Comparison of ENCODE assay signal across 17 mouse cellular contexts in the genomic region with DNA sequence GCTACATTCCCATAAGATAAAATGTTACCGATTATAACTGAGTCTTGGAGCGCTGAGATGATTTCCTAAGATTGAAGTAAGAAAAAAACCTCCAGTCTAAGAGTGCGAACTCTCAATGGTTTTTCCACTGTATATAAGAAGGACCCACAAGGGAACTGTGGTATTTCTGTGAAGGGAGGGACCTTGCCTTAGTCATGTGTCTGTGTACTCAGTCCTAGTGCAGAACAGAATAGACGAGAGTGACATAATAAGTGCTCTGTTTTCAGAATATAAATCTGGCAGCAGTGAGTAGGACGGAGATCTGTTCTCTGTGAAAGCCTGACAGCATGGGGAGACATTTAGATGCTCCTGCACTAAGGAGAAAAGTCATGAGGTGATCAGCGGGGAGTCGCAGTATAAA.
DNase-seq lines count a peak whose midpoint lies in the region; ATAC-seq and TF ChIP-seq lines count a peak whose summit lies in the region.
"Had no signal": no experiment of that assay in that cellular context is flagged by ENCODE, and none has a peak within 500 bp of the region (broad histone marks: within the 10 kb centered on the region; RNA-seq: fewer than 3 reads in every experiment).

No protein-coding gene starts in this region.

- no peak for TF ChIP-seq POLR2A in limb, embryonic 14.5 days (IDR thresholded peaks at IDR 0.05; ENCODE audit: borderline replicate concordance, extremely low read depth, insufficient read depth, insufficient read length)

- H3K27ac ChIP-seq in heart, embryonic 15.5 days: 0 out of 2 replicates have a peak overlapping the region, but pooled peaks have one; percentile 3
- 0 out of 2 replicates have a peak overlapping the region, but pooled peaks have one; percentile 24 for H3K27ac ChIP-seq in brown adipose tissue, adult 24 weeks (replicated peaks; ENCODE audit: low read depth, low read length)
- no peak overlapping the region for H3K27ac ChIP-seq in limb, embryonic 14.5 days (replicated peaks; ENCODE audit: low read depth, low read length)
- H3K27ac ChIP-seq: midbrain, embryonic 12.5 days had no signal

- no peak for DNase-seq in heart, adult 9 months (ENCODE audit: low spot score in 2 of 2)
- peak; percentile 40 to 64 for DNase-seq in left cerebral cortex, adult 9 months (ENCODE audit: low spot score in 2 of 2)
- DNase-seq in left cerebral cortex, postnatal 4 days: no peak
- peak; percentile 51 for DNase-seq in limb, embryonic 14.5 days (ENCODE audit: low spot score)
- DNase-seq in spleen, postnatal 36 days (ENCODE audit: low spot score in 2 of 2): no peak
- DNase-seq: adrenal gland, postnatal 36 days; cerebellum, postnatal 14 days; gastrocnemius, postnatal 25 days; heart, postnatal 4 days; kidney, postnatal 10 days; lung, embryonic 14.5 days; spleen, adult 18-20 months; thymus, postnatal 25 days had no signal

- intact Hi-C loops in left cerebral cortex, postnatal 4 days (cut with DNase I): no loop called here

- ATAC-seq in heart, embryonic 15.5 days (replicated peaks; ENCODE audit: insufficient number of reproducible peaks, insufficient read depth, low FRiP score, low read depth): no peak; the same call in 1 of the 2 replicates
- ATAC-seq in limb, embryonic 14.5 days (ENCODE audit: low FRiP score, low read depth): peak; percentile 88

- no peaks in the 10 kb centered on the region for H3K27me3 ChIP-seq in heart, embryonic 15.5 days
- H3K27me3 ChIP-seq in limb, embryonic 14.5 days (ENCODE audit: control insufficient read depth, insufficient read depth, low read length): no peaks in the 10 kb centered on the region
- H3K27me3 ChIP-seq: CH12.LX; midbrain, embryonic 12.5 days had no signal

- H3K4me2 ChIP-seq in heart, embryonic 15.5 days: no peak overlapping the region
- H3K4me2 ChIP-seq in limb, embryonic 14.5 days (replicated peaks; ENCODE audit: low read depth, low read length, severe bottlenecking): no peak overlapping the region
- H3K4me2 ChIP-seq: lung, embryonic 14.5 days; midbrain, embryonic 12.5 days had no signal

- H3K9me3 ChIP-seq in heart, embryonic 15.5 days (replicated peaks): 0 out of 2 replicates have a peak, but pooled peaks cover 4% of the 10 kb centered on the region
- no peaks in the 10 kb centered on the region for H3K9me3 ChIP-seq in limb, embryonic 14.5 days (ENCODE audit: control insufficient read depth, low read length)
- H3K9me3 ChIP-seq: midbrain, embryonic 12.5 days had no signal

- no peaks in the 10 kb centered on the region for H3K36me3 ChIP-seq in heart, embryonic 15.5 days
- H3K36me3 ChIP-seq in limb, embryonic 14.5 days (ENCODE audit: control insufficient read depth, insufficient read depth, low read length): 0 out of 2 replicates have a peak, but pooled peaks cover 6% of the 10 kb centered on the region

- 0 out of 2 replicates have a peak, but pooled peaks cover 2% of the 10 kb centered on the region for H3K4me1 ChIP-seq in heart, embryonic 15.5 days (replicated peaks)
- H3K4me1 ChIP-seq in brown adipose tissue, adult 24 weeks (ENCODE audit: control insufficient read depth, insufficient read depth, insufficient read length, low read length): no peaks in the 10 kb centered on the region
- no peaks in the 10 kb centered on the region for H3K4me1 ChIP-seq in limb, embryonic 14.5 days (ENCODE audit: control insufficient read depth, insufficient read depth, low read length)
- H3K4me1 ChIP-seq: midbrain, embryonic 12.5 days had no signal

- no peak overlapping the region for H3K4me3 ChIP-seq in heart, embryonic 15.5 days
- no peak overlapping the region for H3K4me3 ChIP-seq in brown adipose tissue, adult 24 weeks (ENCODE audit: insufficient read depth, low read depth, low read length)
- H3K4me3 ChIP-seq in limb, embryonic 14.5 days (replicated peaks; ENCODE audit: low read length): no peak overlapping the region
- H3K4me3 ChIP-seq: midbrain, embryonic 12.5 days had no signal

- WGBS in heart, embryonic 15.5 days: 55% methylated on average over 5 of the region's 7 CpGs
- 57% methylated on average over 7 of the region's 7 CpGs for WGBS in limb, embryonic 14.5 days

- no peak overlapping the region for H3K9ac ChIP-seq in heart, embryonic 15.5 days
- no peak overlapping the region for H3K9ac ChIP-seq in limb, embryonic 14.5 days (ENCODE audit: low read depth, low read length, severe bottlenecking)
- H3K9ac ChIP-seq: lung, embryonic 14.5 days; midbrain, embryonic 12.5 days had no signal

Comparison
In these comparisons a context has a peak if more than half of its experiments do, and no peak if none do; other contexts are left out.
1. DNase-seq: peak in left cerebral cortex, adult 9 months (2 of 2) and limb, embryonic 14.5 days (single experiment); none in heart, adult 9 months (0 of 2), left cerebral cortex, postnatal 4 days (single experiment) and spleen, postnatal 36 days (0 of 2).